Comparison of ENCODE assay signal across 20 mouse cellular contexts in genomic region chr2:33564748-33565147, GRCm38 (mm10).
A peak's percentile ranks its signal among the peaks of the same experiment; 100 is the strongest.
DNase-seq lines count a peak whose midpoint lies in the region; TF ChIP-seq lines count a peak whose summit lies in the region.
"Had no signal": no experiment of that assay in that cellular context is flagged by ENCODE, and none has a peak within 500 bp of the region (broad histone marks: within the 10 kb centered on the region; RNA-seq: fewer than 3 reads in every experiment).

No protein-coding gene starts in this region.

- DNase-seq in cerebellum, postnatal 10 days, result peak; percentile 63 to 78
- no peak for DNase-seq in cerebellum, postnatal 4 days (ENCODE audit: low spot score in 2 of 2)
- peak; percentile 54 for DNase-seq in left cerebral cortex, postnatal 4 days
- no peak for DNase-seq in left cerebral cortex, adult 2 months (ENCODE audit: extremely low spot score in 1 of 2, low spot score in 2 of 2)
- DNase-seq in limb, embryonic 10.5 days (ENCODE audit: low spot score), result no peak
- no peak for DNase-seq in right cerebral cortex, postnatal 25 days
- DNase-seq: adrenal gland, adult 8-10 months; adrenal gland, postnatal 14 days; adrenal gland, postnatal 36 days; B cell, adult 2 months; cerebellum, adult 18-20 months; cerebellum, adult 8-10 months; cerebellum, adult 9-11 months; forebrain, postnatal 0 days had no signal

- no peak for TF ChIP-seq CTCF in left cerebral cortex, adult 2 months (IDR thresholded peaks at IDR 0.05)

- no peak overlapping the region for H3K4me3 ChIP-seq in left cerebral cortex, adult 2 months
- H3K4me3 ChIP-seq in limb, embryonic 10.5 days, result no peak overlapping the region
- H3K4me3 ChIP-seq: embryonic facial prominence, embryonic 10.5 days; embryonic facial prominence, embryonic 12.5 days; forebrain, embryonic 13.5 days; forebrain, embryonic 15.5 days had no signal

- 77% methylated on average over 9 of the region's 9 CpGs for WGBS in limb, embryonic 10.5 days

- intact Hi-C loops in left cerebral cortex, postnatal 4 days (cut with DNase I), result no loop called here
- intact Hi-C loops in left cerebral cortex, adult 2 months (cut with DNase I), result loop anchor here (5.0 to 10.0 kb wide), 2 partner anchors 78 to 170 kb away; partner anchors contain the start of gene Lmx1b

- no peaks in the 10 kb centered on the region for H3K9me3 ChIP-seq in limb, embryonic 10.5 days (replicated peaks)
- H3K9me3 ChIP-seq: embryonic facial prominence, embryonic 10.5 days; embryonic facial prominence, embryonic 12.5 days; forebrain, embryonic 13.5 days; forebrain, embryonic 15.5 days; G1E had no signal

- no peak overlapping the region for H3K27ac ChIP-seq in left cerebral cortex, adult 2 months
- 0 out of 2 replicates have a peak overlapping the region, but pooled peaks have one; percentile 19 for H3K27ac ChIP-seq in limb, embryonic 10.5 days
- H3K27ac ChIP-seq: embryonic facial prominence, embryonic 10.5 days; embryonic facial prominence, embryonic 12.5 days; forebrain, embryonic 13.5 days; forebrain, embryonic 15.5 days had no signal

- peaks cover 78% of the 10 kb centered on the region for H3K36me3 ChIP-seq in limb, embryonic 10.5 days
- H3K36me3 ChIP-seq: embryonic facial prominence, embryonic 10.5 days; embryonic facial prominence, embryonic 12.5 days; forebrain, embryonic 15.5 days; G1E had no signal

- peaks cover 86% of the 10 kb centered on the region for H3K4me1 ChIP-seq in limb, embryonic 10.5 days
- H3K4me1 ChIP-seq: embryonic facial prominence, embryonic 12.5 days had no signal

- peaks cover 52% of the 10 kb centered on the region for H3K27me3 ChIP-seq in limb, embryonic 10.5 days (ENCODE audit: low read depth, poor library complexity, severe bottlenecking)
- H3K27me3 ChIP-seq: Patski had no signal

Comparison
In these comparisons a context has a peak if more than half of its experiments do, and no peak if none do; other contexts are left out.
1. DNase-seq: peak in cerebellum, postnatal 10 days (2 of 2) and left cerebral cortex, postnatal 4 days (single experiment); none in cerebellum, postnatal 4 days (0 of 2), left cerebral cortex, adult 2 months (0 of 2), limb, embryonic 10.5 days (single experiment) and right cerebral cortex, postnatal 25 days (single experiment).